Mouse (Mus musculus) C2C12 (cell line): ENCODE measurements around the gene Csnk2b. TPM values are rescaled to one million over a fixed set of nuclear protein-coding genes. Genes with fewer than 3 reads are reported as not detected.

Experiments used
- H3K27me3 ChIP-seq: one replicate; pipeline ENCODE4 v1.6.1; 2011; ENCODE audit not compliant: control insufficient read depth, insufficient read depth, insufficient read length
- H3K36me3 ChIP-seq: one replicate; pipeline ENCODE4 v1.6.1; 2011; ENCODE audit not compliant: control insufficient read depth, insufficient read depth
- H3K4me3 ChIP-seq: one replicate; pipeline ENCODE4 v1.5.1; 2011; ENCODE audit warnings: mild to moderate bottlenecking, control low read depth; ENCODE audit not compliant: poor library complexity, insufficient read depth, severe bottlenecking
- H3K79me2 ChIP-seq: one replicate; pipeline ENCODE4 v1.6.1; 2011; ENCODE audit not compliant: control insufficient read depth, insufficient read depth
- H3K79me3 ChIP-seq: one replicate; pipeline ENCODE4 v1.6.1; 2011; ENCODE audit warnings: low read depth, control low read depth
- H3ac ChIP-seq: one replicate; pipeline ENCODE3; 2011; ENCODE audit warnings: low read depth; ENCODE audit not compliant: control insufficient read depth, insufficient read length
- CEBPB ChIP-seq: IDR thresholded peaks from one replicate; pipeline ENCODE4 v1.6.1; 2011; ENCODE audit warnings: low read depth, mild to moderate bottlenecking, control low read depth, moderate library complexity
- CTCF ChIP-seq: IDR thresholded peaks from one replicate; pipeline ENCODE4 v1.5.1; 2011; ENCODE audit not compliant: control insufficient read depth, insufficient read depth, insufficient read length
- FOSL1 ChIP-seq: IDR thresholded peaks from one replicate; pipeline ENCODE4 v1.8.0; 2011; ENCODE audit warnings: mild to moderate bottlenecking, low read length; ENCODE audit not compliant: poor library complexity, insufficient read depth, severe bottlenecking
- MAX ChIP-seq: IDR thresholded peaks from one replicate; pipeline ENCODE4 v1.6.1; 2011; ENCODE audit warnings: mild to moderate bottlenecking, control low read depth
- MYOD1 ChIP-seq: IDR thresholded peaks from one replicate; pipeline ENCODE4 v1.6.1; 2011; ENCODE audit warnings: low read depth; ENCODE audit not compliant: control insufficient read depth, insufficient read length
- MYOG ChIP-seq: IDR thresholded peaks from one replicate; pipeline ENCODE4 v1.6.1; 2011; ENCODE audit not compliant: control insufficient read depth, insufficient read length; ENCODE audit errors: extremely low read depth
- USF1 ChIP-seq: IDR thresholded peaks from one replicate; pipeline ENCODE4 v1.6.1; 2011; ENCODE audit warnings: low read depth, mild to moderate bottlenecking, control low read depth, moderate library complexity
- polyA plus RNA-seq: library from polyadenylated mRNA; unstranded; fragments of >200 nt; fragmentation: generic; extraction: Trizol; gene quantifications from one replicate; pipeline ENCODE4 v1.2.1, GENCODE M21; 2012; ENCODE audit warnings: missing spikeins

Csnk2b gene
- polyA plus RNA-seq, 1 experiment, result 300 TPM

DNA sequence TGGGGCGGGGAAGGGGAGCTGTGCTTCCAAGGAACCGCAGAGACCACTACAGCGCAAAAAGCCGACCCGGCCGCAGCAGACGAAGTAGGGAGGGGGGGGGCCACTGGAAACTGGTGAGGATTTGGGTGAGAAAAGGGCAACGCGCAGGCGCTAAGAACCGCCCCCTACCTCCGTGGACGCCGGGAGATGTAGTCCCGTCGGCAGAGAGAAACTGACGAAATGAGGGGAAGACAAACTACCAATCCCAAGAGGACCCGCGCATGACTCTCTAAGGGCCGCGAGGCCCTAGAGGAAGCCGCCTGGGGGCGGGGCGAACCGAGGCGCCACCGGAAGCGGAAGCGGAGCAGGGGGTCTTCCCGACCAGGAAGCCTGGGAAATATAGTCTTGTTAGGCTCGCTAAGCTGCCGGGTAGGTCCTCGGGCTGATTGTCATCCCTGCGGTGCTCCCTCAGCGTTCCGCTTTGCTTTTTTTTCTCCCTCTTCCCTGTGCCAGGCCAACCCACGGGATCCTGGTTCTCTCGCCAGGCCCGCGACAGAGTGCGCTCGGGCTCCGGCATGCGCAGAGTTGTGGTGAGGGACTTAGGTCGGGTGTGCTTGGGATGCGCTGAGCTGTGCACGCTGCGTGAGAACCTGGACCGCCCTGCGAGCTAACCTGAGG is 582 bp downstream of the Csnk2b start, which contains the start of gene Gpank1:
Gene Gpank1 (plus strand): TSS at position 313 of the 657 bp plus-strand sequence.
- peaks cover 34% of the 10 kb centered on the region for H3K36me3 ChIP-seq

DNA sequence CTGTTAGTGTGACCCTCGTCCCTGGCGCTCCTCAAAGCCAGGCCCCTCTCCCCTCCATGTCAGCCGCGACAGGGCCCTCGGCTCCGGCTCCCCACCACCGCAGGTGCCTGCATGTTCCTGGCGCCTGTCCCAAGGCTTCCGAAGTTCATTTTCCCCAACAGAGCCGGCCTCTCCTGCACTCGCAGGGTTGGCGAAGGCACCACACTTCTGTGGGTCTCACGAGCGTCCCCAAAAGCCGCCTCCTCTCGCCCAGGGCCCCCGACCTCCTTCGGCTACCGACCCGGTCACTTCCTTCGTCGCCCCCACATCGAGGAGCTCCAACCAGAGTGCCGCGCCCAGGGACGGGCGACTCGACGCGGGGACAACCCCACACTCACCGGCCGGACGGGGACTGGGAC is 1.1 kb downstream of the Csnk2b start:
- Histone ChIP-seq H3K36me3 (peaks cover 39% of the 10 kb centered on the region), H3K79me3 (peaks cover 32% of the 10 kb centered on the region)

More for the DNA sequence above, 582 bp downstream of the Csnk2b start, which contains the start of gene Gpank1:
- peaks cover 32% of the 10 kb centered on the region for H3K79me3 ChIP-seq
- H3K79me2 ChIP-seq, result peaks cover 48% of the 10 kb centered on the region
- no peak for TF ChIP-seq USF1
- peak; percentile 11 for TF ChIP-seq MAX
- H3K4me3 ChIP-seq, result peak within 1 kb of the TSS; percentile 86
- peak within 1 kb of the TSS; percentile 94 for H3ac ChIP-seq
- H3K27me3 ChIP-seq, result no peaks in the 10 kb centered on the region

DNA sequence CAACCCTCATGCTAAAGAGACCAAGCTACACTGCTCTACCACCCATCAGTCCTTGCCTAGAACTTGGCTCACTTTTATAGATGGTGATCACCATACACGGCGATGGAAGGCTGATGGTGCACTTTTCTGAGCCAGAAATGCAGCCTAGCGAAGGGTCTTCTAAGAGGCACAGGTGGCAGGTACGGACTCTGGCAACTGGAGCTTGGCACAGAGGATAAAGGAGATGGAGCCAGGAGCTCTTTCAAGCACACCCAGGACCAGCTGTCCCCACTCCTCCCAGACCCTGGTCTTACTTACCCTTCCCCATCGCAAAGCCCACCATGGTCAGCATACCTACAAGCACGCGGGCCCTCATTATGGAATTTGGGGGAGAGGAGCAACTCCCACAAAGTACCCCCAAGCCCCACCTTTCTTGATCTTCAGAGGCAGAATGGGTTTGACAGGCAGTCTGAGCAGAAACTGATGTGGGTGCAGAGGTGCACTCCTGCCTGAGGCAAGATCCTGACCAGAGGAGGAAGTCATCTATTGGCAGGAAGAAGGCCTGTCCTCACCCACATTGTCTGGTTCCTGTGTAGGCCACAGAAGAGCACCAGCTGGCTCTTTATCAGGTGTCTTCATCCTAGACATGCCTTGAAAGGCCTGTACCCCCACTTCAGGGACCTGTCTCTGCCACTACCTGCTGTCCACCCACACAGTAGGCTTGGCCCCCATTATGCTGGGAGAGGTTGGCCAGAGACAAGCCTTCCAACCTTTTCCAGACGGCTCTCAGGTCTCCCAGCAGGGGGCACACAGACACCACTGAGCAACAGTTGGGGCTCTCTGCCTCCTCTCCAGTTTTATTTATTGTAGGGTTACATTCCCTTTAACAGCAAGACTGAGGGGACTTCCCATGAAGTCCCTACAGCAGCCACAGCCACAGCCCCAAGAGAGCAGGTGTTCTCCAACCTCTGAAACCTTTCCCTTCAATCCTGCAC is 6.5 kb downstream of the Csnk2b start, which contains the start of gene Ly6g5b:
Gene Ly6g5b (minus strand): TSS at position 383 of the 974 bp plus-strand sequence.
- no peak within 1 kb of the TSS for H3ac ChIP-seq
- H3K27me3 ChIP-seq, result no peaks in the 10 kb centered on the region
- H3K36me3 ChIP-seq, result peaks cover 49% of the 10 kb centered on the region
- no peak within 1 kb of the TSS for H3K4me3 ChIP-seq
- peaks cover 9% of the 10 kb centered on the region for H3K79me3 ChIP-seq
- TF ChIP-seq CTCF (no peak), FOSL1 (no peak), MYOG (no peak), USF1 (no peak), CEBPB (no peak), MYOD1 (no peak), MAX (no peak)
- H3K79me2 ChIP-seq, result peaks cover 20% of the 10 kb centered on the region

More for the DNA sequence above, 1.1 kb downstream of the Csnk2b start:
- Histone ChIP-seq H3K4me3 (peak overlapping the region; percentile 86), H3K27me3 (no peaks in the 10 kb centered on the region), H3ac (peak overlapping the region; percentile 94), H3K79me2 (peaks cover 45% of the 10 kb centered on the region)
- TF ChIP-seq CTCF (no peak), MYOG (no peak), CEBPB (no peak), MAX (no peak), FOSL1 (no peak), MYOD1 (no peak), USF1 (no peak)

- H3K79me3 ChIP-seq, result no peaks in the 10 kb centered on the region
- H3ac ChIP-seq, result no peak overlapping the region
- H3K4me3 ChIP-seq, result no peak overlapping the region
- H3K27me3 ChIP-seq, result no peaks in the 10 kb centered on the region
- TF ChIP-seq FOSL1 (no peak), MYOG (no peak), USF1 (no peak), CTCF (no peak), MYOD1 (no peak), CEBPB (no peak), MAX (no peak)
- H3K36me3 ChIP-seq, result peaks cover 23% of the 10 kb centered on the region
- H3K79me2 ChIP-seq, result no peaks in the 10 kb centered on the region
These were observed 10.1 kb downstream of the Csnk2b start for GRCm38 (mm10) chr17:35111774-35112173.

DNA sequence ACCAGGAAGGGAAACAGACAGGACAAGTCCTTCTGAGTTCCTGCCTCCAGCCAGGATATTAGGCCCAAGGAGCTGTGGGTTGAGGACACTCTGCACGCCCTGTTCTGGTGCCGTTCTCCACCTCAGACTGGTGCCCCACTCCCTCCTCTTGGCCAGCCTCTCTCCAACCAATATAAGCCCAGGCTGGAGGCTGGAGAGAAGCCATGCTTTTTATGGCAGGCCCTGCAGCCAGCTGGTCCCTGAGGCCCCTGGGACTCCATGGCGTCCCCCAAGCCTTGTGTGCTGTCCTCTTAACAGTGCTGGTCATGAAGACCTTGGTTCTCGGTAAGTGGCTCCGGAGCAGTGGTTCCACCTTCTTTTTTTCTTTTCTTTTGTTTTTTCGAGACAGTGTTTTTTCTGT is 13.8 kb downstream of the Csnk2b start, which contains the start of gene Ly6g5c:
Gene Ly6g5c (plus strand): TSS at position 183 of the 400 bp plus-strand sequence.
- TF ChIP-seq CEBPB (no peak), USF1 (no peak)
- Histone ChIP-seq H3K79me3 (no peaks in the 10 kb centered on the region), H3K36me3 (no peaks in the 10 kb centered on the region), H3K4me3 (no peak within 1 kb of the TSS), H3ac (no peak within 1 kb of the TSS), H3K79me2 (no peaks in the 10 kb centered on the region), H3K27me3 (no peaks in the 10 kb centered on the region)

GRCm38 (mm10) chr17:35106522-35106921 is 15.3 kb downstream of the Csnk2b start:
- no peaks in the 10 kb centered on the region for H3K79me2 ChIP-seq
- H3K79me3 ChIP-seq, result no peaks in the 10 kb centered on the region
- no peak overlapping the region for H3ac ChIP-seq
- no peak overlapping the region for H3K4me3 ChIP-seq
- no peaks in the 10 kb centered on the region for H3K36me3 ChIP-seq
- H3K27me3 ChIP-seq, result no peaks in the 10 kb centered on the region
- TF ChIP-seq CEBPB (no peak), USF1 (no peak), MAX (no peak), MYOD1 (no peak), FOSL1 (no peak), MYOG (no peak)
